Mouse (Mus musculus) activated CD4-positive, CD25-positive, alpha-beta regulatory T cell, adult 4 months (primary cell): Measurements from ENCODE around the gene Zfp804b. TPM values are rescaled to one million over a fixed set of nuclear protein-coding genes. Genes with fewer than 3 reads are reported as not detected.

Experiments
- polyA plus RNA-seq, 2 experiments: library from polyadenylated mRNA; unstranded; fragments of 100-300 nt; shearing (Covaris generic); gene quantifications; one replicate each; pipeline ENCODE4 v1.2.1; 2017

Gene Zfp804b
- polyA plus RNA-seq, 2 experiments from 2014 or later = not detected

Other genes starting within 250 kb of the Zfp804b start
- gene Tex47, start 40.6 kb downstream of the Zfp804b start, polyA plus RNA-seq = not detected